Mouse (Mus musculus) spleen, adult 2 months (tissue): ENCODE measurements at regions not wholly inside any gene's neighbourhood (a gene's known extent, or its start where the extent isn't known, plus 50 kb on each side); places are given as distances from the start of the nearest gene placed in this dataset.

Experiments used
- CTCF ChIP-seq: fragments of 200-500 bp; IDR thresholded peaks from 2 replicates; pipeline ENCODE4 v1.5.1; 2011; ENCODE audit warnings: mild to moderate bottlenecking, inconsistent platforms; ENCODE audit not compliant: insufficient read depth, insufficient read length, insufficient replicate concordance; ENCODE audit errors: extremely low read depth
- POLR2A ChIP-seq: fragments of 200-500 bp; IDR thresholded peaks from 2 replicates; pipeline ENCODE4 v1.6.1; 2011; ENCODE audit warnings: low read depth, low read length, inconsistent platforms

DNA sequence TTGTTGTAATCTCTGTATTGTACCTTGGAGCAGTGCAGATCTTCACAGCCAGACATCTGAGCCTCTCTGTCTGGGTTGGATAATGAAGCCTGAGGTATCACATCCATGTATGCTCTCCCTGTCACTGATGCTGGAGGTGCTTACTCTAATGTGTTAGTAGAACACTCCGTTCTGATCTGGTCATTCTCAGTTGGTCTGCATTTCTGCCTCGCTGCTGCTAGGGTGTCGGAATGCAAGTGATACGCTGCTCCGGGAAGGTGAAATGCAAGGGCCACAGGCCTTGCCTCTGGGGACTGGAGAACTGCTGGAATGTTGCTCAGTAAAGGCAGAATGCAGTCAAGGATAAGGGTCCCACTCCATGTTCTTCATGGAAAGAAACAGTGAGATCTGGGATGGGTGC is 67.1 kb upstream of the Gm6993 start:
- TF ChIP-seq CTCF (no peak), POLR2A (no peak)
